Mouse (Mus musculus): ENCODE data around the gene Gm28551. TPM values are rescaled to one million over a fixed set of nuclear protein-coding genes. Genes with fewer than 3 reads are reported as not detected.

Gm28551 gene
- polyA plus RNA-seq, 1 experiment from 2014 or later = 1.2 TPM

GRCm38 (mm10) chr1:53300506-53300905 is 52.0 kb downstream of the Gm28551 start:
- Histone ChIP-seq H3K9ac (ENCODE audit: low read length) (no peak overlapping the region), H3K36me3 (ENCODE audit: control insufficient read depth, insufficient read depth, low read length) (peaks cover 11% of the 10 kb centered on the region), H3K27ac (ENCODE audit: low read depth, low read length) (no peak overlapping the region), H3K4me2 (ENCODE audit: low read length) (no peak overlapping the region), H3K9me3 (replicated peaks; ENCODE audit: control insufficient read depth, low read length) (no peaks in the 10 kb centered on the region), H3K4me1 (ENCODE audit: control insufficient read depth, insufficient read depth, low read length) (peaks cover 7% of the 10 kb centered on the region), H3K4me3 (ENCODE audit: low read depth, low read length) (no peak overlapping the region), H3K27me3 (replicated peaks; ENCODE audit: control insufficient read depth, insufficient read depth, low read length) (no peaks in the 10 kb centered on the region)
- ATAC-seq = no peak
- DNase-seq (ENCODE audit: low spot score) = no peak
- WGBS = 90% methylated on average over 4 of the region's 4 CpGs

- peak; percentile 97 for DNase-seq (ENCODE audit: low spot score)
- Histone ChIP-seq H3K4me1 (ENCODE audit: control insufficient read depth, insufficient read depth, low read length) (peaks cover 7% of the 10 kb centered on the region), H3K36me3 (ENCODE audit: control insufficient read depth, insufficient read depth, low read length) (0 out of 2 replicates have a peak, but pooled peaks cover 2% of the 10 kb centered on the region), H3K27me3 (replicated peaks; ENCODE audit: control insufficient read depth, insufficient read depth, low read length) (no peaks in the 10 kb centered on the region), H3K4me3 (ENCODE audit: low read depth, low read length) (peak within 1 kb of the TSS; percentile 81), H3K9ac (ENCODE audit: low read length) (peak within 1 kb of the TSS; percentile 84), H3K27ac (ENCODE audit: low read depth, low read length) (peak within 1 kb of the TSS; percentile 84), H3K4me2 (ENCODE audit: low read length) (peak within 1 kb of the TSS; percentile 65), H3K9me3 (replicated peaks; ENCODE audit: control insufficient read depth, low read length) (no peaks in the 10 kb centered on the region)
- WGBS = under 1% methylated on average over 66 of the region's 66 CpGs
- peak; percentile 100 for ATAC-seq
These were observed 55.7 kb downstream of the Gm28551 start, which contains the start of the genes Pms1, Ormdl1 and Gm28778 for GRCm38 (mm10) chr1:53296581-53297383. TSS of gene Pms1 (minus strand) at chr1:53297018. TSS of gene Ormdl1 (plus strand) at chr1:53297095. TSS of gene Gm28778 (plus strand) at chr1:53297111.

DNA sequence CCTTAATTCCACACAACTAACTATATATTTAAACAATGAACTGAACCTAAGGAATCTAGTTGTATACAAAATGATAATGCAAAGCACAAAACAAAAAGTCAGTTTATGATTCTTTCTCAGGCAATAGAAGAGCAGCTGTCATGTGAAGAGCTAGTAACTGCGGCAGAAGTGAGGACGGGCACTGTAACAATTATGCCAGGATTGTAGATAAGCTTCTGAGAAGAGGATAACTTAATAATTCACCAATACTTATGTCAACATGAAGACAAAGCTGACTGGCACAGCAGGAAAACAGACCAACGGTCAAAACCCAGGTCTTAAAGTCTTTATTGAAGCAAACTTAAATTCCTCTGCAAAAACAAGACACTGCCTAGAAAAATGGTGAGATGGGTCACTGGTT is 61.3 kb downstream of the Gm28551 start:
- H3K27me3 ChIP-seq (replicated peaks; ENCODE audit: control insufficient read depth, insufficient read depth, low read length) = no peaks in the 10 kb centered on the region
- H3K27ac ChIP-seq (ENCODE audit: low read depth, low read length) = no peak overlapping the region
- peaks cover 3% of the 10 kb centered on the region; the same call in 1 of the 2 replicates for H3K4me1 ChIP-seq (ENCODE audit: control insufficient read depth, insufficient read depth, low read length)
- H3K9me3 ChIP-seq (replicated peaks; ENCODE audit: control insufficient read depth, low read length) = no peaks in the 10 kb centered on the region
- no peak for DNase-seq (ENCODE audit: low spot score)
- H3K9ac ChIP-seq (ENCODE audit: low read length) = no peak overlapping the region
- 81% methylated on average over 3 of the region's 3 CpGs for WGBS
- no peak overlapping the region for H3K4me3 ChIP-seq (ENCODE audit: low read depth, low read length)
- ATAC-seq = no peak
- H3K36me3 ChIP-seq (ENCODE audit: control insufficient read depth, insufficient read depth, low read length) = no peaks in the 10 kb centered on the region
- H3K4me2 ChIP-seq (ENCODE audit: low read length) = no peak overlapping the region

Other genes starting within 250 kb of the Gm28551 start
- not detected in 2 replicates for gene 1700019A02Rik, start 165.0 kb downstream of the Gm28551 start, polyA plus RNA-seq (2014; fragmentation: Nextera tagmentation; extraction: Ambion mirVana)
- 11.1 and 12.2 TPM in 2 replicates for gene Pms1, start 55.6 kb downstream of the Gm28551 start, polyA plus RNA-seq (2014; fragmentation: Nextera tagmentation; extraction: Ambion mirVana)
- 74.1 and 79.8 TPM in 2 replicates for gene Ormdl1, start 55.6 kb downstream of the Gm28551 start, polyA plus RNA-seq (2014; fragmentation: Nextera tagmentation; extraction: Ambion mirVana)
- gene Gm28778, start 55.6 kb downstream of the Gm28551 start, polyA plus RNA-seq (2014; fragmentation: Nextera tagmentation; extraction: Ambion mirVana) = not detected in 2 replicates
- 24.1 and 26.8 TPM in 2 replicates for gene Osgepl1, start 39.0 kb downstream of the Gm28551 start, polyA plus RNA-seq (2014; fragmentation: Nextera tagmentation; extraction: Ambion mirVana)
- gene Asdurf, start within 50 bp of the Gm28551 start, polyA plus RNA-seq (2014; fragmentation: Nextera tagmentation; extraction: Ambion mirVana) = 8.3 and 23.3 TPM in 2 replicates
- gene Asnsd1, start 85 bp upstream of the Gm28551 start, polyA plus RNA-seq (2014; fragmentation: Nextera tagmentation; extraction: Ambion mirVana) = 66.6 and 72.1 TPM in 2 replicates